Mouse (Mus musculus) CH12.LX (cell line): Measurements from ENCODE around the gene Mbd4. TPM values are rescaled to one million over a fixed set of nuclear protein-coding genes. Genes with fewer than 3 reads are reported as not detected.
A peak's percentile ranks its signal among the peaks of the same experiment; 100 is the strongest.

Experiments used
- DNase-seq: peaks from one replicate; pipeline ENCODE4 v3.0.0-alpha.2; 2013; ENCODE audit errors: extremely low read depth
- H3K27ac ChIP-seq: 2 replicates; pipeline ENCODE4 v1.5.1; 2012; ENCODE audit warnings: low read depth, mild to moderate bottlenecking, control low read depth, moderate library complexity; ENCODE audit not compliant: insufficient read depth
- H3K27me3 ChIP-seq: replicated peaks from 2 replicates; pipeline ENCODE3; 2012; ENCODE audit warnings: inconsistent platforms
- H3K36me3 ChIP-seq, 2 experiments: replicated peaks in 1 of 2; 2 replicates each; pipeline versions ENCODE3 to v1.6.1; 2012; ENCODE audit warnings: inconsistent platforms in 1 of 2, low read length in 1 of 2, mild to moderate bottlenecking in 1 of 2, mixed read lengths in 1 of 2, moderate library complexity in 1 of 2; ENCODE audit not compliant: control insufficient read depth in 1 of 2, insufficient read depth in 1 of 2
- H3K4me1 ChIP-seq, 2 experiments: 2 replicates each; pipeline ENCODE4 v1.6.1; 2012; ENCODE audit warnings: inconsistent platforms in 1 of 2, moderate library complexity in 1 of 2; ENCODE audit not compliant: insufficient read depth in 2 of 2, control insufficient read depth in 1 of 2
- H3K4me2 ChIP-seq: 2 replicates; pipeline ENCODE4 v1.6.1; 2012; ENCODE audit warnings: low read depth, mild to moderate bottlenecking, control low read depth; ENCODE audit not compliant: poor library complexity, insufficient read depth, severe bottlenecking
- H3K4me3 ChIP-seq, 3 experiments: fragments of 150-350 bp in 1 of 3; sonication (generic) in 1 of 3; replicated peaks in 1 of 3; 2 replicates each; pipeline versions ENCODE3 to v1.5.1; 2011 to 2012; ENCODE audit warnings: low read depth in 2 of 3, low read length in 2 of 3, mild to moderate bottlenecking in 2 of 3, moderate library complexity in 2 of 3, control low read depth in 1 of 3, improper control_type of control experiment in 1 of 3, inconsistent platforms in 1 of 3, mixed read lengths in 1 of 3; ENCODE audit not compliant: poor library complexity in 1 of 3
- H3K79me2 ChIP-seq: replicated peaks from 2 replicates; pipeline ENCODE4 v1.6.1; 2012; ENCODE audit warnings: mild to moderate bottlenecking, moderate library complexity; ENCODE audit not compliant: control insufficient read depth, poor library complexity, insufficient read depth, severe bottlenecking; ENCODE audit errors: extremely low read depth
- H3K9ac ChIP-seq: 2 replicates; pipeline ENCODE4 v1.6.1; 2012; ENCODE audit warnings: low read depth, mild to moderate bottlenecking, control low read depth, moderate library complexity; ENCODE audit not compliant: insufficient read depth
- H3K9me3 ChIP-seq: replicated peaks from 2 replicates; pipeline ENCODE3; 2012; ENCODE audit warnings: low read length, inconsistent platforms, mixed read lengths
- BHLHE40 ChIP-seq: IDR thresholded peaks from 2 replicates; pipeline ENCODE4 v1.6.1; 2011; ENCODE audit warnings: mild to moderate bottlenecking, low read depth, low read length, improper control_type of control experiment
- CHD2 ChIP-seq: IDR thresholded peaks from 2 replicates; pipeline ENCODE4 v1.6.1; 2011; ENCODE audit warnings: low read length, improper control_type of control experiment
- CTCF ChIP-seq, 2 experiments: IDR thresholded peaks in 1 of 2; conservative IDR thresholded peaks in 1 of 2; 2 replicates each; pipeline ENCODE4 v1.5.1; 2011 to 2012; ENCODE audit warnings: low read depth in 2 of 2, low read length in 2 of 2, improper control_type of control experiment in 1 of 2, inconsistent platforms in 1 of 2, mild to moderate bottlenecking in 1 of 2, moderate library complexity in 1 of 2
- E2F4 ChIP-seq: IDR thresholded peaks from 2 replicates; pipeline ENCODE4 v1.6.1; 2011; ENCODE audit warnings: low read depth, low read length, improper control_type of control experiment; ENCODE audit not compliant: insufficient replicate concordance
- ELF1 ChIP-seq: IDR thresholded peaks from 2 replicates; pipeline ENCODE4 v1.6.1; 2014; ENCODE audit warnings: low read depth, mild to moderate bottlenecking, inconsistent platforms, low read length, improper control_type of control experiment
- EP300 ChIP-seq: IDR thresholded peaks from 2 replicates; pipeline ENCODE4 v1.6.1; 2011; ENCODE audit warnings: low read length, improper control_type of control experiment
- ETS1 ChIP-seq: conservative IDR thresholded peaks from 2 replicates; pipeline ENCODE4 v1.6.1; 2012; ENCODE audit warnings: low read depth, mild to moderate bottlenecking, inconsistent platforms, low read length, improper control_type of control experiment, moderate library complexity
- HCFC1 ChIP-seq: IDR thresholded peaks from 2 replicates; pipeline ENCODE4 v1.6.1; 2012; ENCODE audit warnings: low read depth, mild to moderate bottlenecking, inconsistent platforms, low read length, improper control_type of control experiment
- IRF4 ChIP-seq: IDR thresholded peaks from 2 replicates; pipeline ENCODE4 v1.6.1; 2014; ENCODE audit warnings: low read depth, mild to moderate bottlenecking, inconsistent platforms, low read length, improper control_type of control experiment
- JUND ChIP-seq: conservative IDR thresholded peaks from 2 replicates; pipeline ENCODE4 v1.6.1; 2011; ENCODE audit warnings: low read depth, low read length, improper control_type of control experiment
- KAT2A ChIP-seq: IDR thresholded peaks from 2 replicates; pipeline ENCODE4 v1.6.1; 2012; ENCODE audit warnings: low read length, improper control_type of control experiment, inconsistent platforms; ENCODE audit not compliant: insufficient replicate concordance
- MAFK ChIP-seq: IDR thresholded peaks from 2 replicates; pipeline ENCODE4 v1.6.1; 2011; ENCODE audit warnings: low read length, improper control_type of control experiment; ENCODE audit not compliant: insufficient replicate concordance
- MXI1 ChIP-seq: IDR thresholded peaks from 2 replicates; pipeline ENCODE4 v1.6.1; 2011; ENCODE audit warnings: mild to moderate bottlenecking, low read depth, low read length, improper control_type of control experiment
- MYC ChIP-seq: IDR thresholded peaks from 2 replicates; pipeline ENCODE4 v1.6.1; 2011; ENCODE audit warnings: low read depth, mild to moderate bottlenecking, improper control_type of control experiment, low read length
- NRF1 ChIP-seq: IDR thresholded peaks from 2 replicates; pipeline ENCODE4 v1.6.1; 2014; ENCODE audit warnings: low read depth, mild to moderate bottlenecking, inconsistent platforms, low read length, improper control_type of control experiment, moderate library complexity
- PAX5 ChIP-seq: IDR thresholded peaks from 2 replicates; pipeline ENCODE4 v1.6.1; 2012; ENCODE audit warnings: low read length, inconsistent platforms, mixed read lengths
- POLR2A ChIP-seq: IDR thresholded peaks from 2 replicates; pipeline ENCODE4 v1.6.1; 2011; ENCODE audit warnings: low read depth, mild to moderate bottlenecking, improper control_type of control experiment, low read length
- RAD21 ChIP-seq: IDR thresholded peaks from 2 replicates; pipeline ENCODE4 v1.6.1; 2011; ENCODE audit warnings: low read depth, mild to moderate bottlenecking, low read length, improper control_type of control experiment, moderate library complexity
- RCOR1 ChIP-seq: conservative IDR thresholded peaks from 2 replicates; pipeline ENCODE4 v1.6.1; 2012; ENCODE audit warnings: low read depth, mild to moderate bottlenecking, inconsistent platforms, low read length, improper control_type of control experiment
- SIN3A ChIP-seq: IDR thresholded peaks from 2 replicates; pipeline ENCODE4 v1.6.1; 2012; ENCODE audit warnings: low read length, improper control_type of control experiment, inconsistent platforms
- SMC3 ChIP-seq: IDR thresholded peaks from 2 replicates; pipeline ENCODE4 v1.6.1; 2011; ENCODE audit warnings: low read depth, low read length, improper control_type of control experiment
- TBP ChIP-seq: conservative IDR thresholded peaks from 2 replicates; pipeline ENCODE4 v1.6.1; 2011; ENCODE audit warnings: low read depth, low read length, improper control_type of control experiment
- TCF12 ChIP-seq: IDR thresholded peaks from 2 replicates; pipeline ENCODE4 v1.6.1; 2014; ENCODE audit warnings: low read depth, mild to moderate bottlenecking, inconsistent platforms, low read length, improper control_type of control experiment
- UBTF ChIP-seq: IDR thresholded peaks from 2 replicates; pipeline ENCODE4 v1.6.1; 2012; ENCODE audit warnings: low read depth, mild to moderate bottlenecking, inconsistent platforms, low read length, improper control_type of control experiment, moderate library complexity
- USF1 ChIP-seq: IDR thresholded peaks from 2 replicates; pipeline ENCODE4 v1.6.1; 2014; ENCODE audit warnings: low read depth, mild to moderate bottlenecking, inconsistent platforms, low read length, improper control_type of control experiment
- USF2 ChIP-seq: conservative IDR thresholded peaks from 2 replicates; pipeline ENCODE4 v1.6.1; 2011; ENCODE audit warnings: low read depth, low read length, improper control_type of control experiment
- ZC3H11A ChIP-seq: IDR thresholded peaks from 2 replicates; pipeline ENCODE4 v1.6.1; 2012; ENCODE audit warnings: low read depth, mild to moderate bottlenecking, inconsistent platforms, low read length, improper control_type of control experiment
- ZKSCAN1 ChIP-seq: IDR thresholded peaks from 2 replicates; pipeline ENCODE4 v1.6.1; 2012; ENCODE audit warnings: low read depth, inconsistent platforms, low read length, improper control_type of control experiment, borderline replicate concordance
- ZMIZ1 ChIP-seq: IDR thresholded peaks from 2 replicates; pipeline ENCODE4 v1.6.1; 2012; ENCODE audit warnings: low read depth, mild to moderate bottlenecking, inconsistent platforms, low read length, improper control_type of control experiment
- ZNF384 ChIP-seq: IDR thresholded peaks from 2 replicates; pipeline ENCODE4 v1.6.1; 2012; ENCODE audit warnings: low read depth, low read length, improper control_type of control experiment, inconsistent platforms
- dilution Hi-C: fragments of 300-500 bp; cut with MboI; formaldehyde crosslinking; loops from 2 replicates; pipeline ENCODE4 v1.14.3; 2020; ENCODE audit warnings: low sequenced_read_pairs; ENCODE audit not compliant: extremely low pct_unique_long_range_greater_than_20kb, extremely low pct_ligation_motif_present
- in situ Hi-C: fragments of 300-500 bp; cut with MboI; formaldehyde crosslinking; loops from 3 replicates; pipeline ENCODE4 v1.14.3; 2019; ENCODE audit warnings: low sequenced_read_pairs, low pct_ligation_motif_present, low pct_unique_long_range_greater_than_20kb, mixed read lengths
- polyA plus RNA-seq: library from polyadenylated mRNA; unstranded; fragments of >175 nt; gene quantifications from 2 replicates; pipeline ENCODE4 v1.2.1, GENCODE M21; 2012; ENCODE audit warnings: low read depth; ENCODE audit not compliant: insufficient read length
- total RNA-seq, 2 experiments: library from RNA; depleted of rRNA; stranded (reverse); fragments of 300-350 nt in 1 of 2; fragments of >200 nt in 1 of 2; gene quantifications; 2 replicates each; pipeline ENCODE4 v1.2.3; 2012 to 2014

The Mbd4 gene
- total and polyA plus RNA-seq, 3 experiments, result 7.3 to 12.2 (median 8.6) TPM

DNA sequence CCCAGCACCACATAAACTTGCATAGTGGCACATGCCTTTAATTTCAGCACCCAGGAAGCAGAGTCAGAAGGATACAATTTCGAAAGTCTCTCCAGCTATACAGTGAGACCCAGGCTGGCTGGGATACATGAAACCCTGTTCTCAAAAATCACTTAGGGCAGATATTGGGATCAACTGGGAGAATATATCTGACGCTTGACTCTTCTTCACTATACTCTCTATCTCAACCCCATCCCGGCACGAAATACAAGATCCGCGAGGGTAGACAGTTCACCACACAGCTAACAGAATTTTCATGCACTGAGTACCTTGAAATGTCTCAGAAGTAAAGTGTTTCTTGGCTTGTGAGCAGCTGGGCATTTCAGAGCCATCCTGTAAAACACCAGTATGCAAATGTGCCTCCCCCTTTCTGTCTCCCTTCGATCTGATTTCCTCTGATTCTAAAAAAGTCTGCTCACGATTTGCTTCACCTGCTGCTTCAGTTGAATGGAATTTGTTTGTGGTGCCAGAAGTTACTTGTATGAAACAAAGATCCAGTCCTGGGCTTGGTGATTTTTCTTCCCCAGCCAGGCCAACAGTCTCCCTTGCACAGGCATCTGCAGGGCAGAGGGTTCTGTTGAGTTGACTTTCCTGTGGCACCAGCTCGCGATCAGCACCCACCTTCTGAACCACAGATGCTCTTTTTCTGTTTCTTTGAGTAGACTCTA is 4.4 kb downstream of the Mbd4 start (continued):
- no peak for TF ChIP-seq RAD21
- TF ChIP-seq IRF4, result peak; percentile 61
- TF ChIP-seq NRF1, result peak; percentile 11; the same call in 1 of the 2 replicates
- no peak for TF ChIP-seq HCFC1
- TF ChIP-seq MYC, result 0 out of 2 replicates have a peak, but pooled peaks have one; percentile 18
- peak; percentile 65 for TF ChIP-seq BHLHE40
- TF ChIP-seq PAX5, result no peak
- TF ChIP-seq JUND, result no peak
- peak; percentile 67 for TF ChIP-seq ETS1
- no peak for TF ChIP-seq KAT2A
- no peak for TF ChIP-seq SMC3
- TF ChIP-seq TCF12, result peak; percentile 45; the same call in 1 of the 2 replicates
- TF ChIP-seq ZNF384, result 0 out of 2 replicates have a peak, but pooled peaks have one; percentile 57
- TF ChIP-seq RCOR1, result peak; percentile 50; the same call in 1 of the 2 replicates
- 0 out of 2 replicates have a peak, but pooled peaks have one; percentile 30 for TF ChIP-seq ELF1
- TF ChIP-seq POLR2A, result no peak
- TF ChIP-seq MAFK, result no peak; the same call in 1 of the 2 replicates

- H3K27ac ChIP-seq, result no peak overlapping the region
- peak; percentile 82 for DNase-seq
- peak overlapping the region; percentile 61; the same call in 1 of the 2 replicates for H3K9ac ChIP-seq
- in situ Hi-C loops (loop anchor here (5.0 to 10.0 kb wide), 2 partner anchors 160 to 288 kb away; no protein-coding TSS in a partner anchor), dilution Hi-C loops (no loop called here)
- H3K4me1 ChIP-seq, result peaks cover 2 to 42% of the 10 kb centered on the region in 2 experiments; a peak in 2 of 4 replicates
- peaks cover 10% of the 10 kb centered on the region; the same call in 1 of the 2 replicates for H3K79me2 ChIP-seq
- H3K4me3 ChIP-seq, result no peak overlapping the region
- peak overlapping the region; percentile 52 for H3K4me2 ChIP-seq
- H3K9me3 ChIP-seq, result no peaks in the 10 kb centered on the region
- H3K27me3 ChIP-seq, result no peaks in the 10 kb centered on the region
- peaks cover 27 to 48% of the 10 kb centered on the region in 2 experiments for H3K36me3 ChIP-seq
- TF ChIP-seq ZMIZ1, result no peak
- TF ChIP-seq USF1, result peak; percentile 38
- no peak for TF ChIP-seq USF2
- 0 out of 2 replicates have a peak, but pooled peaks have one; percentile 8 for TF ChIP-seq BHLHE40
- peak; percentile 73 for TF ChIP-seq RAD21
- peak; percentile 53; the same call in 1 of the 2 replicates for TF ChIP-seq SIN3A
- no peak for TF ChIP-seq ZC3H11A
- no peak for TF ChIP-seq E2F4
- TF ChIP-seq ZNF384, result 0 out of 2 replicates have a peak, but pooled peaks have one; percentile 52
- TF ChIP-seq EP300, result no peak
- TF ChIP-seq CHD2, result peak; percentile 36; the same call in 1 of the 2 replicates
- TF ChIP-seq ZKSCAN1, result no peak
- 0 out of 2 replicates have a peak, but pooled peaks have one; percentile 9 for TF ChIP-seq JUND
- TF ChIP-seq SMC3, result peak; percentile 70
- no peak for TF ChIP-seq TCF12
- 0 out of 2 replicates have a peak, but pooled peaks have one; percentile 14 for TF ChIP-seq HCFC1
- TF ChIP-seq TBP, result peak; percentile 93
- peak; percentile 49; the same call in 1 of the 2 replicates for TF ChIP-seq MXI1
- peak; percentile 71 for TF ChIP-seq ELF1
- 0 out of 2 replicates have a peak, but pooled peaks have one; percentile 21 for TF ChIP-seq IRF4
- 0 out of 2 replicates have a peak, but pooled peaks have one; percentile 21 for TF ChIP-seq MAFK
- TF ChIP-seq CTCF (conservative IDR thresholded peaks at IDR 0.05 in 1 of 2, IDR thresholded peaks at IDR 0.05 in 1 of 2; ENCODE audit: low read depth in 2 of 2, low read length in 2 of 2), result peak; percentile 28 to 76; a peak in 3 of 4 replicates
- TF ChIP-seq KAT2A, result no peak
- no peak for TF ChIP-seq POLR2A
- no peak for TF ChIP-seq UBTF
- TF ChIP-seq RCOR1, result 0 out of 2 replicates have a peak, but pooled peaks have one; percentile 35
Measured at GRCm38 (mm10) chr6:115846640-115847411, 6.3 kb downstream of the Mbd4 start.
